ENCODE assay signal across 14 mouse cellular contexts in the genomic region with DNA sequence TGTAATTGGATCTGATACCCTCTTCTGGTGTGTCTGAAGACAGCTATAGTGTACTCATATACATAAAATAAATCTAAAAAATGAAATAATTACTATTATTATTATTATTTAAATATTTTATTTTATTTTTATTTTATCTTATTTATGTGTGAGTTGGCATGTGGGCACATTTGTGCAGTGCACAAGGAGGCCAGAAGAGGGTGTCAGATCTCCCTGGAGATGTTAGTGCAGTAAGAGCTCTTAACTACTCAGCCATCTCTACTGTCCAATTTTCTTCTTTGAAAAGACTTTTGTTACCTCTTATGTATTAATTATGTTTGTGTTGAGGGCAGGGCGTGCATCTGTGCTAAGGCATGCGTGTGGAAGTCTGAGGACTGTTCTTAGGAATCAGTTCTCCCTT. TPM values are rescaled to one million over a fixed set of nuclear protein-coding genes. Genes with fewer than 3 reads are reported as not detected.
A peak's percentile ranks its signal among the peaks of the same experiment; 100 is the strongest.
DNase-seq lines count a peak whose midpoint lies in the region; ATAC-seq and TF ChIP-seq lines count a peak whose summit lies in the region.
"Had no signal": no experiment of that assay in that cellular context is flagged by ENCODE, and none has a peak within 500 bp of the region (broad histone marks: within the 10 kb centered on the region; RNA-seq: fewer than 3 reads in every experiment).

No protein-coding gene starts in this region.

- TF ChIP-seq EP300 in stomach, postnatal 0 days (optimal IDR thresholded peaks at IDR 0.05): no peak

- TF ChIP-seq CTCF in cerebellum, adult 2 months (IDR thresholded peaks at IDR 0.05; ENCODE audit: borderline replicate concordance, insufficient read depth, low read depth, low read length): peak; percentile 34; the same call in 1 of the 2 replicates
- TF ChIP-seq CTCF in lung, embryonic 14.5 days (IDR thresholded peaks at IDR 0.05; ENCODE audit: low read depth): 0 out of 2 replicates have a peak, but pooled peaks have one; percentile 10
- TF ChIP-seq CTCF in stomach, postnatal 0 days (IDR thresholded peaks at IDR 0.05; ENCODE audit: low read depth): peak; percentile 62

- no peak overlapping the region for H3K27ac ChIP-seq in cerebellum, adult 2 months (ENCODE audit: insufficient read depth, low read length)
- H3K27ac ChIP-seq in lung, embryonic 14.5 days (ENCODE audit: low read depth): no peak overlapping the region
- no peak overlapping the region for H3K27ac ChIP-seq in stomach, postnatal 0 days (replicated peaks)
- H3K27ac ChIP-seq: embryonic facial prominence, embryonic 10.5 days; heart, embryonic 15.5 days; liver, embryonic 15.5 days had no signal

- H3K4me1 ChIP-seq in cerebellum, adult 2 months (ENCODE audit: control insufficient read depth, insufficient read depth, low read length): no peaks in the 10 kb centered on the region
- 0 out of 2 replicates have a peak, but pooled peaks cover 6% of the 10 kb centered on the region for H3K4me1 ChIP-seq in lung, embryonic 14.5 days (ENCODE audit: insufficient read depth)
- H3K4me1 ChIP-seq in stomach, postnatal 0 days (replicated peaks; ENCODE audit: control insufficient read depth, insufficient read depth): 0 out of 2 replicates have a peak, but pooled peaks cover 4% of the 10 kb centered on the region
- H3K4me1 ChIP-seq: liver, embryonic 15.5 days had no signal

- WGBS in cerebellum, adult 2 months: 70% methylated on average over 2 of the region's 2 CpGs
- 69% methylated on average over 2 of the region's 2 CpGs for WGBS in lung, embryonic 14.5 days
- WGBS in stomach, postnatal 0 days: 55% methylated on average over 2 of the region's 2 CpGs

- no peak for TF ChIP-seq POLR2A in cerebellum, adult 2 months (IDR thresholded peaks at IDR 0.05; ENCODE audit: borderline replicate concordance, insufficient read depth, low read length)

- no peaks in the 10 kb centered on the region for H3K36me3 ChIP-seq in lung, embryonic 14.5 days (ENCODE audit: insufficient read depth)
- H3K36me3 ChIP-seq in stomach, postnatal 0 days (ENCODE audit: control insufficient read depth, insufficient read depth, low read length): no peaks in the 10 kb centered on the region
- H3K36me3 ChIP-seq: embryonic facial prominence, embryonic 10.5 days; heart, embryonic 15.5 days; liver, embryonic 15.5 days had no signal

- H3K4me2 ChIP-seq in lung, embryonic 14.5 days: no peak overlapping the region
- no peak overlapping the region for H3K4me2 ChIP-seq in stomach, postnatal 0 days (replicated peaks; ENCODE audit: low read depth)
- H3K4me2 ChIP-seq: heart, embryonic 15.5 days; liver, embryonic 15.5 days had no signal

- H3K27me3 ChIP-seq in cerebellum, adult 2 months (ENCODE audit: control insufficient read depth, insufficient read depth, low read length): no peaks in the 10 kb centered on the region
- no peaks in the 10 kb centered on the region for H3K27me3 ChIP-seq in lung, embryonic 14.5 days (ENCODE audit: insufficient read depth, low read length)
- H3K27me3 ChIP-seq in stomach, postnatal 0 days (ENCODE audit: control insufficient read depth, insufficient read depth, low read length): no peaks in the 10 kb centered on the region
- H3K27me3 ChIP-seq: heart, embryonic 15.5 days had no signal

- no peaks in the 10 kb centered on the region for H3K9me3 ChIP-seq in lung, embryonic 14.5 days (ENCODE audit: low read depth, low read length)
- H3K9me3 ChIP-seq in stomach, postnatal 0 days (ENCODE audit: control insufficient read depth, low read length): no peaks in the 10 kb centered on the region
- H3K9me3 ChIP-seq: heart, embryonic 15.5 days; liver, embryonic 15.5 days had no signal

- no peak for ATAC-seq in lung, embryonic 14.5 days (ENCODE audit: insufficient read depth)
- ATAC-seq in common myeloid progenitor, adult 5-6 weeks (replicated peaks; ENCODE audit: low read depth, poor library complexity, severe bottlenecking): peak; percentile 57
- no peak for ATAC-seq in stomach, postnatal 0 days (ENCODE audit: low FRiP score, low TSS enrichment)

- no peak overlapping the region for H3K4me3 ChIP-seq in cerebellum, adult 2 months (replicated peaks; ENCODE audit: insufficient read depth, low read depth, low read length)
- no peak overlapping the region for H3K4me3 ChIP-seq in lung, embryonic 14.5 days (ENCODE audit: low read depth, low read length)
- no peak overlapping the region for H3K4me3 ChIP-seq in stomach, postnatal 0 days (ENCODE audit: low read depth, low read length)
- H3K4me3 ChIP-seq: embryonic facial prominence, embryonic 10.5 days; heart, embryonic 15.5 days; liver, embryonic 15.5 days; myocyte had no signal

- no peak overlapping the region for H3K9ac ChIP-seq in lung, embryonic 14.5 days
- no peak overlapping the region for H3K9ac ChIP-seq in stomach, postnatal 0 days (ENCODE audit: low read length)
- H3K9ac ChIP-seq: heart, embryonic 15.5 days; liver, embryonic 15.5 days had no signal

- no peak for DNase-seq in cerebellum, adult 2 months
- no peak for DNase-seq in cerebellum, adult 11-12 months
- no peak for DNase-seq in lung, embryonic 14.5 days
- no peak for DNase-seq in lung, adult 18-20 months
- DNase-seq in stomach, postnatal 0 days (ENCODE audit: low spot score): peak; percentile 37
- no peak for DNase-seq in cerebellum, postnatal 36 days
- DNase-seq in heart, postnatal 4 days: no peak

RNA-seq across cellular contexts. Expression of a gene that starts 3.9 kb away (rescaled TPM):
- 64.8 and 65.2 TPM in 2 replicates for polyA plus RNA-seq in cerebellum, adult 2 months (2012; rRNA removed)
- 35.1 and 35.9 TPM in 2 replicates for polyA plus RNA-seq in lung, embryonic 14.5 days (2014; fragmentation: Nextera tagmentation; extraction: Ambion mirVana)
- total RNA-seq in common myeloid progenitor, adult 5-6 weeks (2017): 4.1 and 8.3 TPM in 2 replicates
- polyA plus RNA-seq in stomach, postnatal 0 days (2015; fragmentation: Nextera tagmentation; extraction: Ambion mirVana): 10.9 and 15.0 TPM in 2 replicates
- 10 to 100 TPM; 28.4 to 38.0 TPM for total RNA-seq in heart, postnatal 4 days (2021)

RNA-seq across cellular contexts. Expression of a gene that starts 14.3 kb away (rescaled TPM):
- polyA plus RNA-seq in cerebellum, adult 2 months (2012; rRNA removed): 14.4 and 14.9 TPM in 2 replicates
- polyA plus RNA-seq in lung, embryonic 14.5 days (2014; fragmentation: Nextera tagmentation; extraction: Ambion mirVana): 13.6 and 13.8 TPM in 2 replicates
- total RNA-seq in common myeloid progenitor, adult 5-6 weeks (2017): 2.2 and 7.4 TPM in 2 replicates
- polyA plus RNA-seq in stomach, postnatal 0 days (2015; fragmentation: Nextera tagmentation; extraction: Ambion mirVana): 14.0 and 16.3 TPM in 2 replicates
- total RNA-seq in heart, postnatal 4 days (2021): 1 to 10 TPM; 6.0 to 6.4 TPM

RNA-seq across cellular contexts. Expression of a gene that starts 14.6 kb away (rescaled TPM):
- 28.2 and 29.8 TPM in 2 replicates for polyA plus RNA-seq in cerebellum, adult 2 months (2012; rRNA removed)
- polyA plus RNA-seq in lung, embryonic 14.5 days (2014; fragmentation: Nextera tagmentation; extraction: Ambion mirVana): 41.9 and 46.4 TPM in 2 replicates
- total RNA-seq in common myeloid progenitor, adult 5-6 weeks (2017): 20.0 and 21.1 TPM in 2 replicates
- polyA plus RNA-seq in stomach, postnatal 0 days (2015; fragmentation: Nextera tagmentation; extraction: Ambion mirVana): 14.9 and 17.8 TPM in 2 replicates
- total RNA-seq in heart, postnatal 4 days (2021): 10 to 100 TPM; 26.4 to 26.9 TPM

RNA-seq across cellular contexts. Expression of a gene that starts 15.4 kb away (rescaled TPM):
- polyA plus RNA-seq in cerebellum, adult 2 months (2012; rRNA removed): not detected in 2 replicates
- 0.74 TPM in 1 of 2 replicates, not detected in the other for polyA plus RNA-seq in lung, embryonic 14.5 days (2014; fragmentation: Nextera tagmentation; extraction: Ambion mirVana)
- not detected in 2 replicates for total RNA-seq in common myeloid progenitor, adult 5-6 weeks (2017)
- polyA plus RNA-seq in stomach, postnatal 0 days (2015; fragmentation: Nextera tagmentation; extraction: Ambion mirVana): 3.3 and 3.7 TPM in 2 replicates
- not detected for total RNA-seq in heart, postnatal 4 days (2021)
- total RNA-seq: adrenal gland, postnatal 36 days; layer of hippocampus, adult 18-20 months had no signal
- polyA plus RNA-seq: myocyte had no signal

RNA-seq across cellular contexts. Expression of a gene that starts 20.3 kb away (rescaled TPM):
- polyA plus RNA-seq in cerebellum, adult 2 months (2012; rRNA removed): 30.3 and 33.3 TPM in 2 replicates
- 7.4 TPM in 2 replicates for polyA plus RNA-seq in lung, embryonic 14.5 days (2014; fragmentation: Nextera tagmentation; extraction: Ambion mirVana)
- 9.5 and 14.3 TPM in 2 replicates for total RNA-seq in common myeloid progenitor, adult 5-6 weeks (2017)
- 2.2 and 2.3 TPM in 2 replicates for polyA plus RNA-seq in stomach, postnatal 0 days (2015; fragmentation: Nextera tagmentation; extraction: Ambion mirVana)
- 10 to 100 TPM; 26.0 to 26.6 TPM for total RNA-seq in heart, postnatal 4 days (2021)

Comparison
In these comparisons a context has a peak if more than half of its experiments do, and no peak if none do; other contexts are left out.
1. CTCF ChIP-seq: peak in every context shown above with its lines; median percentile 62 in stomach, postnatal 0 days; 34 in cerebellum, adult 2 months; 10 in lung, embryonic 14.5 days.